Mouse (Mus musculus) liver, postnatal 0 days (tissue): ENCODE data around the gene Fgb. TPM values are rescaled to one million over a fixed set of nuclear protein-coding genes. Genes with fewer than 3 reads are reported as not detected.

Experiments
- ATAC-seq: fragments of 200-750 bp; cut with Nextera tagmentation; 2 replicates; pipeline ENCODE4 v1.8.0; 2017; ENCODE audit warnings: mild to moderate bottlenecking, moderate library complexity
- DNase-seq: peaks from one replicate; pipeline ENCODE4 v3.0.0-alpha.2; 2016
- H3K27ac ChIP-seq: fragments of 300-500 bp; sonication (generic); 2 replicates; pipeline ENCODE4 v1.5.1; 2014; ENCODE audit warnings: antibody characterized with exemption, moderate library complexity, mild to moderate bottlenecking, low read depth
- H3K27me3 ChIP-seq: fragments of 300-500 bp; sonication (generic); 2 replicates; pipeline ENCODE4 v1.6.1; 2014; ENCODE audit warnings: low read length, control low read depth, mixed read lengths; ENCODE audit not compliant: insufficient read depth
- H3K36me3 ChIP-seq: fragments of 300-500 bp; sonication (generic); replicated peaks from 2 replicates; pipeline ENCODE4 v1.6.1; 2014; ENCODE audit warnings: mild to moderate bottlenecking, control low read depth, low read length, moderate library complexity, mixed read lengths; ENCODE audit not compliant: insufficient read depth
- H3K4me1 ChIP-seq: fragments of 300-500 bp; sonication (generic); 2 replicates; pipeline ENCODE4 v1.6.1; 2014; ENCODE audit warnings: antibody characterized with exemption, mild to moderate bottlenecking, control low read depth; ENCODE audit not compliant: insufficient read depth
- H3K4me2 ChIP-seq: fragments of 300-500 bp; sonication (generic); 2 replicates; pipeline ENCODE4 v1.6.1; 2014; ENCODE audit warnings: low read depth, mild to moderate bottlenecking, low read length, moderate library complexity, mixed read lengths
- H3K4me3 ChIP-seq: fragments of 300-500 bp; sonication (generic); 2 replicates; pipeline ENCODE4 v1.5.1; 2014; ENCODE audit warnings: low read depth, low read length
- H3K9ac ChIP-seq: fragments of 300-500 bp; sonication (generic); replicated peaks from 2 replicates; pipeline ENCODE4 v1.6.1; 2014; ENCODE audit warnings: mild to moderate bottlenecking, moderate library complexity
- H3K9me3 ChIP-seq: fragments of 300-500 bp; sonication (generic); 2 replicates; pipeline ENCODE4 v1.6.1; 2016; ENCODE audit warnings: mild to moderate bottlenecking, control low read depth, low read length, mixed read lengths
- CTCF ChIP-seq: sonication (generic); IDR thresholded peaks from 2 replicates; pipeline ENCODE4 v1.5.1; 2016; ENCODE audit warnings: antibody characterized with exemption, low read depth
- EP300 ChIP-seq: IDR thresholded peaks from 2 replicates; pipeline ENCODE4 v1.6.1; 2016; ENCODE audit warnings: antibody characterized with exemption, low read depth, mild to moderate bottlenecking
- WGBS: fragments of 180-500 bp; shearing (Covaris S2); extraction: QIAGEN DNeasy Blood & Tissue Kit; methylation state at CpG from one replicate; pipeline ENCODE4 v1.1.7; 2014; ENCODE audit not compliant: insufficient replicate concordance; 5-methylcytosine and 5-hydroxymethylcytosine counted together
- polyA plus RNA-seq: library from polyadenylated mRNA; unstranded; fragments of >200 nt; fragmentation: Nextera tagmentation; extraction: Ambion mirVana; gene quantifications from 2 replicates; pipeline ENCODE4 v1.2.1, GENCODE M21; 2015

Fgb gene
- polyA plus RNA-seq, 1 experiment from 2014 or later, result 2,723 TPM

- H3K36me3 ChIP-seq, result no peaks in the 10 kb centered on the region
- peak; percentile 72 for ATAC-seq
- H3K27me3 ChIP-seq, result no peaks in the 10 kb centered on the region
- WGBS, result 60% methylated on average over 8 of the region's 8 CpGs
- TF ChIP-seq CTCF (no peak), EP300 (peak; percentile 83)
- H3K4me3 ChIP-seq, result no peak overlapping the region
- 0 out of 2 replicates have a peak, but pooled peaks cover 8% of the 10 kb centered on the region for H3K4me1 ChIP-seq
- peak; percentile 66 for DNase-seq
- no peak overlapping the region for H3K9ac ChIP-seq
- H3K27ac ChIP-seq, result peak overlapping the region; percentile 86
- no peaks in the 10 kb centered on the region for H3K9me3 ChIP-seq
- H3K4me2 ChIP-seq, result no peak overlapping the region
Observed at GRCm38 (mm10) chr3:83003068-83003467, 46.6 kb downstream of the Fgb start.

GRCm38 (mm10) chr3:83002191-83002590 lies 47.5 kb downstream of the Fgb start:
- peak; percentile 60 for DNase-seq
- H3K27me3 ChIP-seq, result no peaks in the 10 kb centered on the region
- no peaks in the 10 kb centered on the region for H3K36me3 ChIP-seq
- no peak overlapping the region for H3K4me2 ChIP-seq
- no peak overlapping the region for H3K4me3 ChIP-seq
- no peaks in the 10 kb centered on the region for H3K9me3 ChIP-seq
- H3K27ac ChIP-seq, result peak overlapping the region; percentile 76
- H3K4me1 ChIP-seq, result 0 out of 2 replicates have a peak, but pooled peaks cover 8% of the 10 kb centered on the region
- H3K9ac ChIP-seq, result no peak overlapping the region
- 0% methylated on average over 2 of the region's 2 CpGs for WGBS
- ATAC-seq, result no peak
- TF ChIP-seq EP300 (no peak), CTCF (peak; percentile 80)

GRCm38 (mm10) chr3:82999995-83000394 lies 49.7 kb downstream of the Fgb start:
- no peak for ATAC-seq
- 77% methylated on average over 9 of the region's 9 CpGs for WGBS
- peak overlapping the region; percentile 66; the same call in 1 of the 2 replicates for H3K27ac ChIP-seq
- no peak overlapping the region for H3K9ac ChIP-seq
- H3K36me3 ChIP-seq, result no peaks in the 10 kb centered on the region
- H3K4me2 ChIP-seq, result no peak overlapping the region
- H3K4me1 ChIP-seq, result peaks cover 12% of the 10 kb centered on the region
- no peaks in the 10 kb centered on the region for H3K27me3 ChIP-seq
- no peak for TF ChIP-seq EP300
- TF ChIP-seq CTCF, result no peak
- H3K9me3 ChIP-seq, result no peaks in the 10 kb centered on the region
- DNase-seq, result no peak
- H3K4me3 ChIP-seq, result no peak overlapping the region

- Histone ChIP-seq H3K36me3 (no peaks in the 10 kb centered on the region), H3K4me1 (peaks cover 12% of the 10 kb centered on the region), H3K9ac (no peak overlapping the region), H3K9me3 (no peaks in the 10 kb centered on the region), H3K4me3 (no peak overlapping the region), H3K4me2 (no peak overlapping the region), H3K27me3 (no peaks in the 10 kb centered on the region), H3K27ac (no peak overlapping the region)
- 29% methylated on average over 8 of the region's 8 CpGs for WGBS
- ATAC-seq, result no peak
- no peak for DNase-seq
- TF ChIP-seq EP300 (no peak), CTCF (peak; percentile 70)
Observed at GRCm38 (mm10) chr3:82998772-82999463, 50.7 kb downstream of the Fgb start.

GRCm38 (mm10) chr3:82996656-82997055 lies 53.0 kb downstream of the Fgb start:
- Histone ChIP-seq H3K27ac (no peak overlapping the region), H3K9ac (no peak overlapping the region), H3K4me2 (no peak overlapping the region), H3K4me1 (peaks cover 10% of the 10 kb centered on the region), H3K9me3 (no peaks in the 10 kb centered on the region), H3K27me3 (no peaks in the 10 kb centered on the region), H3K36me3 (no peaks in the 10 kb centered on the region), H3K4me3 (no peak overlapping the region)
- DNase-seq (no peak), ATAC-seq (no peak)
- TF ChIP-seq EP300 (no peak), CTCF (no peak)
- 68% methylated on average over 3 of the region's 3 CpGs for WGBS

GRCm38 (mm10) chr3:82995368-82995767 lies 54.3 kb downstream of the Fgb start:
- ATAC-seq (peak; percentile 80), DNase-seq (peak; percentile 80)
- TF ChIP-seq CTCF (peak; percentile 71), EP300 (no peak)
- Histone ChIP-seq H3K4me3 (no peak overlapping the region), H3K4me1 (peaks cover 10% of the 10 kb centered on the region), H3K36me3 (no peaks in the 10 kb centered on the region), H3K9me3 (no peaks in the 10 kb centered on the region), H3K27me3 (no peaks in the 10 kb centered on the region), H3K27ac (no peak overlapping the region), H3K4me2 (peak overlapping the region; percentile 52), H3K9ac (no peak overlapping the region)
- 2% methylated on average over 24 of the region's 24 CpGs for WGBS
